Mouse (Mus musculus): Measurements from ENCODE around the gene Gm3880.
A peak's percentile ranks its signal among the peaks of the same experiment; 100 is the strongest.
"Not testable (repeated sequence)": the region's sequence is repeated elsewhere in the genome, so short reads cannot be mapped to it uniquely, and the experiment has no call there.

Gene Gm3880

DNA sequence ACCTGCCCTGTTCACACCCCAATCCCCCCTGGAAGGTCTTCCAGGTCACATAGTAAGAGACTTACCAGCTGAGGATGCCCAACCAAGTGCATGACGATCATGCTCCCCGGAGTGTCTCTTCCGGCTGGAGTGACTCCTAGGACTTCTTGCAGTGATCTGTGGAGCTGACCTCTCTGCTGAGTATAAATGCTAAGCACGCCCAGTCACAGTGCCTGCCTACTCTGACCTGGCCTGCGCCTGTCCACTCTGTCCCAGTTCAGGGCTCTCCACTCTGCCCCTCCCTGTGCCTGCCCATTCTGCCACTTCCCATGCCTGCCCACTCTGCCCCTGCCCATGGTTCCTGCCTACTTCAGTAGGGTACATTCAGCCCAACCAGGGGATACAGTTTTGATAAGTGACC lies at the start of gene Gm3880:
Gene Gm3880 (minus strand): TSS at position 101 of the 400 bp plus-strand sequence.
- not testable (repeated sequence) for DNase-seq

DNA sequence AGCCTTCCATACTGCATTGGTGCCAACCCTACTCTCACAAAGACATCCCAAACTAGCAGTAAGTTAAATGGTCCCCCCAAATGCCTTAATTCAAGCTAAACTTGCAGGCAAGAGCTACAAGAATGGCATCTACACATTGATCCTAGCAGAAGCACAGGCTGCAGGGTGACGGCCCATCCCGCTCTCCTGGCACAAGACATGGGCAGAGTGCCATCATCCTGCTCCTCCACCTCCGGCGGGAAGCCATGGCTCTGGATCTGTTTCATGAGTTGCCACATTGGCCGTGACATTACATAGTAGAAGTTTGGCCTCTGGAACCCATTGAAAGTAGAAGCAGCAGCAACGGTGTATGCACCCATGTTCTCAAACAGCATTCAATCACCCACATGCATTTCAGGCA lies 37.5 kb upstream of the Gm3880 start:
- DNase-seq: not testable (repeated sequence)

DNA sequence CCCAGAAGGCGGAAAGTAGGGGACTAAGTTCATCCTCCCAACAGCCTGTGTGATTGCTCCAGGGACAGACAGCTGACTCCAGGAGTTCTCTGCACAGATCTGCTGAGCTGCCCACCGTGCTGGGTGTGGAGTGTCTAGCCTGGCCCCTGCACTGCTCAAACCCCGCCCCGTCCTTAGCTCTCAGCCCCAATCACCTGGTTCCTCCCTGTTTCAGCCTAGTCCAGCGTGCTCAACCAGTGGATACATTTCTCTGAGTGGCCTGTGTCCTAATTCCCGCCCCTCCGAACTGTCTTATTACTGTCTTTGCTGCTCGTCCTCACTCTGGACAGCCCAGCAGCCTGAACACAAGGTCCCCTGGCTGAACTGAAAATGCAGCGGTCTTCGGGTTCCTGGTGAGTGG lies 20.8 kb upstream of the Gm3880 start, which contains the start of the genes Gm9112 and Dmrtc1b:
Gene Gm9112 (minus strand): TSS at position 101 of the 400 bp plus-strand sequence.
Gene Dmrtc1b (plus strand): TSS at position 331 of the 400 bp plus-strand sequence.
- not testable (repeated sequence) for DNase-seq

DNA sequence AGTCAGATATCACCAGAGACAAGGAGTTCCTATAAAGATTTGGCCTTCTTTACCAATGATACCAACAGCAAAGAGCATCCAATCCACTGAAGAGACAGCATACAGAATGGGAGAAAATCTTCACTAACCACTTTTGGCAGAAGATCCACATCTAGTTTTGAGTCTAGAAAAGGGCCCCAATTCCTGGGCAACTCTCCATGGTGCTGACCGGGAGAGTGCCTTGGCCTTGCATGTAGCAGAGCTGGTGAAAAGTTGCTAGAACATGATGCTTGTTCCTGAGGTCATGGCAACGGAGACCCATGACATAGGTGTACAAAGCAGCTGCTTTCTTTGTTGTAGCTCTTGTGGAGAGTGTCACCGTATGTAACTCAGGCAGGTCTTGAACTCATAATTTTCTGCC lies 13.9 kb upstream of the Gm3880 start:
- DNase-seq: peak; percentile 65 to 80

DNA sequence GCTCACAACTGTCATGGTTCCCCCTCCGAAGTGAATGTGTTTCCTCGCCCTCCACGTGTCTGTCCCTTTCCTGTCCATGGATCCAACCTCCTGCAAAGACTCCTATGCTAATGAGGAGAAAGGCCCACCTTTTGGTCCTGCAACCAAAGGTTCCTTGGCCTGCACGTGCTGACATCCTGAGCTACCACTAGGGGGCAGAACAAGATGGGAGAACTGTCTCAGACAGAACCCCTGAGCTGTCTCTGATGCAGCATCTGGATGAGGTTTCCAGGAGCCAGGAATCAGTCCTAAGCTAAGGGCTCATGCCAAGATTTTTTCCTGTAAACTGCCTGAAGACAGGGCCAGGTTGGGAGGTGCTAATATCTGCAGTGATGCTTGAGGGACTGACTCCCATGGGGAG lies 2.5 kb upstream of the Gm3880 start:
- peak; percentile 36 to 50 for DNase-seq

DNA sequence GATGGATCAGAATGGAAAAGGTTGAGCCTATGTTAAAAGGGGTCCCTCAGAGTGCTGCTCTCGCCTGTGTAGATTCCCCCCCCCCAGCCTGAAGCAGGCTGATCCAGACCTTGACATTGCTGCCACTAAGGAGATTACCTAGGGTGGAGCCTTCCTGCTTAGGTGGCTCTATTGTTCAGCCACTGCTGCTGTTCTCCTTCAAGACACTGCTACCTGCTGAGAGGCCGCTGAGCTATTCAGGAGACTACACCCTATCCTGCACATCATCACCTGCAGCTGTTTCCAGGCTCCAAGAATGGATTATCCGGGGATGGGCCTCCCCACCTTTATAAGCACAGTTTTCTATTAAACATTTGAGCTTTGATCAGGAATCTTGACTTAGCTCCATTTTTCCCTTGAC lies 2.1 kb downstream of the Gm3880 start:
- DNase-seq: not testable (repeated sequence)

DNA sequence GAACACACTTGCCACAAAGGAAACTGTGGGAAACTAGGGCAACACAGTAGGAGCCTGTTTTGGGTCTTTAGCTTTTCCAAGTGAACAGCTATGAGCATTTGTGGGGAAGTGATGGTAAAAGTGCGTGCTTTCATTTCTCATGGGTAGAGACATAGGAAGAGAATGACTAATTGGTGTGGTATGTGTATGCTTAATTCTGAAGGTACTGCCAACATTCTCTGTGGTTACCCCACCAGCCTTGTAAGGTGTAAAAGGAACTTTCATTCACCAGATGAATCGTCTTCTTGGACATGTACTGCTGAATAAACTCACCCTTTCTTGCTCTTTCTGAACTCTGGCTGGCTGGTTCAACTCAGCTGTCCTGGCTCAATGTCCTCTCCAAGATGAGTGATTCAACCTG lies 20.1 kb downstream of the Gm3880 start:
- no peak for DNase-seq

DNA sequence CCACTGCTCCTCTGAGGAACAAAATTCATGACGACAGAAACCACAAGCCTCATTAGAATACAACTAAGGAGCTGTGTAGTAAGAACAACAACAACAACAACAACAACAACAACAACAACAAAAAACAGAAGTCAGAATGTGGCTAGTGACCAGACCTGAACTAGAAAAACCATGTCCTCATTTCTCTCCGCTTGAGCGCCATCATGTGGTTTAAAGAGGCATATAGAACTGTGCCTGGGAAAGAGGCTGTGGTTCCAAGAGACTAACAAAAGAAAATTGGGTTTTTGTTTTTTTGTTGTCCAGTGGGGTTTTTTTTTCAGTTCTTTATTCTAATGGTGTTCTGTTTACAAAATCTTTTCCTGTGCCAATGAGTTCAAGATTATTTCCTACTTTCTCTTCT lies 26.1 kb downstream of the Gm3880 start:
- peak; percentile 10 to 11 for DNase-seq

DNA sequence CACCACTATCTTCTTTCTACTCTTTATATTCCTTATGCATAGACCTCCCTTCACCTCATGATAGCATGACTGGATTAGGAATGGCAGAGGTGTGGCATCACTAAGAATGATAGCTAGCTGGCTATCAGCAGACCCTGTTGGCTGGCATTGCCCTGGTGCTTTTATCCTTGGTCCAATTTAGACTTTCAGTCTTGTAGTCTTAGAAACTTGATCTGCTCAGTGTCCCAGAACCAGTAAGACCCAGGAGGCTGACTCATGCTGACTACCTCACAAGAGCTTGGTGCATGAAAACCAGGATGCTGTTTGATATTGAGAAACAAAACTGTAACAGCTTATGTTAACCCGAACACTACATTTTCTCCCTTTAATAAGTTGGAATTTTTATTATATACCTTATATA lies 41.1 kb downstream of the Gm3880 start:
- no peak for DNase-seq

DNA sequence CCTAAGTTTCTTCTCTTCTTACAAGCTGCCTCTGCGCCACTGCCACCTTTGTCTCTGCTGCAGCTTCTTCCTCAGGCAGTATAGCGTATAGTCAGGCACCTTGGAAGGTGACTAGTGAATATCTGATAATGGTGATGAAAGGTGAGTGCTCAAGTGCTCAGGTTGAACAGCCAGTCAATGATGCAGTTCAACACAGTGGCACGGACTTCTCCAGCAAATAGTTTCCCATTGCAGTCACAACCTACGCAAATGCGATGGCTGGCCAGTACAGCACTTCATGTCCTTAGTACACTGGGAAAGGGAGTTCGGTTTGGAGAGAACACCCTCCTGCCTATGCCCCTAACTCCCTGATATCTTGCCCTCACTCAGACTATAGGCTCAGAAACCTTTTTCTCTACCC lies 41.6 kb downstream of the Gm3880 start:
- no peak for DNase-seq

DNA sequence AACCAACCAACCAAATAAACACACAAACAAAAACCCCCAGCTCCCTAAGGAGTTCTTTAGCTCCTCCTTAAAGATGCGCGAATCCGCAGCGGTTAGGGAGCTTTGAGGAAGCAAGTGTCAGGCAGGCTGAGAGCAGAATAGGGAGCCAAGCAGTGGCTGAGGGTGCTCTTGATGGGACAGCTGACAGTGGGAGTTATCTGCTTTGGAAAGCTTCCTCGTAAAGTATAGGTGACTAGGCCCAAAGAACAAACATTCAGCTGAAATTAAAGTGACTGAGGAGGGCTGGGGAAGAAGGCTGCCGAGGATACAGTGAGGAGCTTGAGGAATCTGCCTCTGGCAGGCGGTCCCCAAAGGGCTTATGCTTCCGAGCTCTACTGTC lies 42.2 kb downstream of the Gm3880 start:
- peak; percentile 15 to 35 for DNase-seq

DNA sequence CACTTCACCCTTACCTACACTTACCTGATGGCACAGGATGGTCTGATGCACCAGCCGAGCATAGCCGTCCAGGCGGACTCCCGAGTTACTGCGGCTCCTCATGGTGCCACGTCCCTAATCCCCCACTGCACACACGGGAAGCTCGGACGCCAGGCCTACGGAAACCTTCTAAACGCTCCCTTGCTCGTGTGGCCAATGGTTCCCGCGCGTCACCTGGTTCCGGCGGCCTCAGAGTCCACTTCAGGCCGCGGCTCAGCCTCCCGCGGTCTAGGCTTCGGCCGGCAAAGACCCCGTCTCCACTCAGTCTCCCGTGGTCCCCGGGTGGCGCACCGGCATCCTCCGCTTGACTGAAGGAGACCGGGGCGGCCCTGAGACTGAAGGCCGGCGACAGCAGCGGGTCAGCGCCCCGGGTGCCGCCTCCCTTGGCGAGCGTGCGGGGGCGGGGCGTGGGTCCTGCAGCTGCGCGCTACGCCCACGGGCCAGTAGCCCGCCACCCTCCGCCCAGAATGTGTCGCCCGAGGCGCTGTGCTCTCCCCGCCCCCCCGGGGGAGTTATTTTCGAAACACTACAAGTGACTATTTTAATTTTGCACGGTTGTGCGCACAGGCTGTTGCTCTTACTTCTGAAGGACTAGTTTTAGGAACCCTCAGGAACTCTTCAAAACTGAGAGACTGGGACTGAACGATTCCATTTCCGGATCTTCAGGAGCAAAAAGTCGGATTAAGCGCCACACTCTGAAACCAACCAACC lies 42.8 kb downstream of the Gm3880 start, which contains the start of gene Phka1:
Gene Phka1 (minus strand): TSS at position 424 of the 750 bp plus-strand sequence.
- DNase-seq: peak; percentile 84 to 89

All from kidney, postnatal 4 days (tissue).